Mouse (Mus musculus) thymus, adult 2 months (tissue): ENCODE results near the gene Ankrd34a. TPM values are rescaled to one million over a fixed set of nuclear protein-coding genes. Genes with fewer than 3 reads are reported as not detected.

Experiments used
- DNase-seq: peaks from one replicate; pipeline ENCODE4 v3.0.0; 2021
- H3K27ac ChIP-seq: fragments of 200-500 bp; 2 replicates; pipeline ENCODE4 v1.5.1; 2012; ENCODE audit warnings: low read length, control low read depth; ENCODE audit not compliant: control insufficient read depth, insufficient read depth
- H3K27me3 ChIP-seq: fragments of 200-500 bp; 2 replicates; pipeline ENCODE4 v1.6.1; 2012; ENCODE audit warnings: mild to moderate bottlenecking, low read length, moderate library complexity, mixed read lengths; ENCODE audit not compliant: control insufficient read depth, insufficient read depth
- H3K36me3 ChIP-seq: fragments of 200-500 bp; 2 replicates; pipeline ENCODE4 v1.6.1; 2012; ENCODE audit warnings: mild to moderate bottlenecking, low read length, moderate library complexity; ENCODE audit not compliant: control insufficient read depth, insufficient read depth
- H3K4me1 ChIP-seq: fragments of 200-500 bp; replicated peaks from 2 replicates; pipeline ENCODE4 v1.6.1; 2012; ENCODE audit warnings: low read length; ENCODE audit not compliant: control insufficient read depth, insufficient read depth
- H3K4me3 ChIP-seq: fragments of 200-500 bp; 2 replicates; pipeline ENCODE4 v1.5.1; 2012; ENCODE audit warnings: mild to moderate bottlenecking, low read length, control low read depth, moderate library complexity; ENCODE audit not compliant: control insufficient read depth, insufficient read depth
- CTCF ChIP-seq: fragments of 200-500 bp; IDR thresholded peaks from 2 replicates; pipeline ENCODE4 v1.5.1; 2012; ENCODE audit warnings: mild to moderate bottlenecking, control low read depth, low read length, moderate library complexity, borderline replicate concordance; ENCODE audit not compliant: control insufficient read depth, poor library complexity, insufficient read depth; ENCODE audit errors: extremely low read depth
- POLR2A ChIP-seq: fragments of 200-500 bp; IDR thresholded peaks from 2 replicates; pipeline ENCODE4 v1.6.1; 2012; ENCODE audit warnings: mild to moderate bottlenecking, low read length, control low read depth, moderate library complexity; ENCODE audit not compliant: control insufficient read depth, poor library complexity, insufficient read depth; ENCODE audit errors: extremely low read depth
- WGBS: fragments of 180-500 bp; shearing (Covaris S2); methylation state at CpG from one replicate; pipeline ENCODE4 v1.1.7; 2018; 5-methylcytosine and 5-hydroxymethylcytosine counted together
- polyA plus RNA-seq: library from polyadenylated mRNA; depleted of rRNA; stranded (reverse); fragments of >200 nt; gene quantifications from 2 replicates; pipeline ENCODE4 v1.2.3, GENCODE M21; 2012

The Ankrd34a gene
- polyA plus RNA-seq, 1 experiment: 0.49 TPM

- WGBS: under 1% methylated on average over 48 of the region's 48 CpGs
- peak within 1 kb of the TSS; percentile 95 for H3K4me3 ChIP-seq
- peaks cover 5% of the 10 kb centered on the region; the same call in 1 of the 2 replicates for H3K36me3 ChIP-seq
- no peaks in the 10 kb centered on the region for H3K27me3 ChIP-seq
- H3K4me1 ChIP-seq: peaks cover 13% of the 10 kb centered on the region
- DNase-seq: peak; percentile 95
- TF ChIP-seq POLR2A (peak; percentile 84), CTCF (peak; percentile 36; the same call in 1 of the 2 replicates)
- H3K27ac ChIP-seq: no peak within 1 kb of the TSS
Observed at GRCm38 (mm10) chr3:96629729-96630600, 33.5 kb downstream of the Ankrd34a start, which contains the start of gene Rbm8a. Gene Rbm8a (plus strand): TSS chr3:96629933.

DNA sequence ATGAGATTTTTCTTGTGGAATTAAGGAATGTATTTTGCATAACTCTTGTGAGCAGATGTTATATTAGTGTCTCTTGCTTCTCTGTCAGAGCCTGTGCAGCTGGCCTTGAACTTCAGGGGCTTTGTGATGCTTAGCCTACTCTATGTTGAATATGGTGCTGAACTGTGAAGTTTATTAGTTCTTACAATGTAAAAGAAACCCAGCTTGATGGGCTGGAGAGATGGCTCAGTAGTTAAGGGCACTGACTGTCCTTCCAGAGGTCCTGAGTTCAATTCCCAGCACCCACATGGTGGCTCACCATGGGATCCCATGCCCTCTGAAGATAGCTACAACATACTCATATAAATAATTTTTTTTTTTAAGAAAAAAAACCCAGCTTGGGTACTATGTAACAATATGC, 35.6 kb downstream of the Ankrd34a start:
- DNase-seq: no peak
- H3K27me3 ChIP-seq: no peaks in the 10 kb centered on the region
- TF ChIP-seq CTCF: no peak
- no peak for TF ChIP-seq POLR2A
- H3K4me1 ChIP-seq: peaks cover 19% of the 10 kb centered on the region
- H3K36me3 ChIP-seq: peaks cover 5% of the 10 kb centered on the region; the same call in 1 of the 2 replicates
- no peak overlapping the region for H3K27ac ChIP-seq
- no peak overlapping the region for H3K4me3 ChIP-seq

GRCm38 (mm10) chr3:96634015-96634414, 37.6 kb downstream of the Ankrd34a start:
- H3K4me1 ChIP-seq: peaks cover 18% of the 10 kb centered on the region

DNA sequence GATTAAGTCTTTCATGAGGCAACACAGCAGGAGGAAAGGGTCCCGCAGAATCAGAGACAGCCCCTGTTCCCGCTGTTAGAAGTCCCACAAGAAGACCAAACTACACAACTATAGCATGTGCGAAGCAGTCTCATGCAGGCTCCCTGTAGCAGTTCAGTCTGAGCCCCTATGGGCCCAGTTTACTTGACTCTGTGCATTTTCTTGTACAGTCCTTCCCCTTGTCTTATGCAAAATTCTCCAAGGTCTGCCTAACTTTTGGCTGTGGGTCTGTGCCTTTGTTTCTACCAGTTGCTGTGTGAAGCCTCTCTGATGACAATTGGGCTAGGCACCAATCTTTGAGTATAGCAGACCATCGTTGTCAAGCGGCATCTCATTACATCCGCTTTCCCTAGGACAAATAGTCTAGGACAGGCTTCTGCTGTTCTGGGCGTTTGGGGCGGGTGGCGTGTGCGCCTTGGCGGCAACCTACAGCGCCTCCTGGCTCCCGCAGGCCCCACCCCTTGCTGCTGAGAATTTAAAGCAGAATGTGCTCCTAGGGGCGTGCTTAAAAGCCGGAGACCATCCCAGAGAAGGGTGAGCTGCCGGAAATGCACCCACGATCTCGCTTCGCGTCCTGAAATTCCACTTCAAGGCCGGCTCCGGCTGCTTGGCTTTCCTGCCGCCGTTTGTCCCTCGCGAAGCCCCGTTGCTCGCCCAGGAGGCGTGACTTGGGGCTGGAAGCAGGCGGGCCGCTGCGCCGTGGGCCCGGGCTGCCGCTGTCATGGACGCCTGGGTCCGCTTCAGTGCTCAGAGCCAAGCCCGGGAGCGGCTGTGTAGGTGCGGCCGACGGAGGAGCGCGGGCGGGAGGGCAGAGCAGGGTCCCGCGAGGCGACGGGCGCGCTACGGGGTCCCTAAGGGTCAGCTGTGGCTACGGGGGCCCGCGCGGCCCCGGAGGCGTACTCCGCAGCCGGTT, 38.8 kb downstream of the Ankrd34a start, which contains the start of the genes Pex11b and Gm42957:
Gene Pex11b, plus strand, starts transcription at position 449 of the 952 bp plus-strand sequence.
Gene Gm42957, plus strand, starts transcription at position 547 of the 952 bp plus-strand sequence.
- peak within 1 kb of the TSS; percentile 74 for H3K4me3 ChIP-seq
- H3K4me1 ChIP-seq: peaks cover 13% of the 10 kb centered on the region
- DNase-seq: peak; percentile 86
- peak; percentile 55; the same call in 1 of the 2 replicates for TF ChIP-seq CTCF
- peak; percentile 49; the same call in 1 of the 2 replicates for TF ChIP-seq POLR2A
- H3K36me3 ChIP-seq: peaks cover 5% of the 10 kb centered on the region; the same call in 1 of the 2 replicates
- H3K27ac ChIP-seq: peak within 1 kb of the TSS; percentile 0; the same call in 1 of the 2 replicates
- H3K27me3 ChIP-seq: no peaks in the 10 kb centered on the region
- 4% methylated on average over 60 of the region's 60 CpGs for WGBS

More at GRCm38 (mm10) chr3:96634015-96634414, 37.6 kb downstream of the Ankrd34a start:
- Histone ChIP-seq H3K27me3 (no peaks in the 10 kb centered on the region), H3K27ac (no peak overlapping the region), H3K4me3 (no peak overlapping the region), H3K36me3 (peaks cover 5% of the 10 kb centered on the region; the same call in 1 of the 2 replicates)
- no peak for DNase-seq
- WGBS: 78% methylated on average over 1 of the region's 1 CpGs
- TF ChIP-seq CTCF (no peak), POLR2A (no peak)

GRCm38 (mm10) chr3:96635906-96636305, 39.5 kb downstream of the Ankrd34a start:
- 6% methylated on average over 15 of the region's 15 CpGs for WGBS
- TF ChIP-seq CTCF (no peak), POLR2A (no peak)
- Histone ChIP-seq H3K36me3 (peaks cover 5% of the 10 kb centered on the region; the same call in 1 of the 2 replicates), H3K4me3 (peak overlapping the region; percentile 74), H3K27ac (no peak overlapping the region), H3K4me1 (peaks cover 9% of the 10 kb centered on the region), H3K27me3 (no peaks in the 10 kb centered on the region)
- no peak for DNase-seq

DNA sequence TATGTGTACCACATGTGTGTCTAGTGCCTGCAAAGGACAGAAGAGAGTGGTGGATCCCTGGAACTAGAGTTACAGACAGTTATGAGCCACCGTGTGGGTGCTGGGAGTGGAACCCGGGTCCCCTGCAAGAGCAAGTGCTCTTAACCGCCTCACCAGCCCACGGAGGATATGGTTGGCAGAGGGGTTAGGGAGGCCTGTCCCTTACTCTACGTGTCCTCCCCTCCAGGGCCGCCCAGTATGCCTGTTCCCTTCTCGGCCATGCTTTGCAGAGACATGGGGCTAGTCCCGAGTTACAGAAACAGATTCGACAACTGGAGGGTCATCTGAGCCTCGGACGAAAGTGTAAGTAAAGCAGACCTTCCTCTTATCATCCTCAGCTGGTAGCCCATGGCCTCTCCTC, 40.0 kb downstream of the Ankrd34a start:
- 80% methylated on average over 11 of the region's 11 CpGs for WGBS
- H3K27ac ChIP-seq: no peak overlapping the region
- TF ChIP-seq POLR2A (no peak), CTCF (no peak)
- peaks cover 5% of the 10 kb centered on the region; the same call in 1 of the 2 replicates for H3K36me3 ChIP-seq
- peak; percentile 6 for DNase-seq
- no peaks in the 10 kb centered on the region for H3K27me3 ChIP-seq
- peaks cover 9% of the 10 kb centered on the region for H3K4me1 ChIP-seq
- no peak overlapping the region for H3K4me3 ChIP-seq
